Mouse (Mus musculus) hindbrain, embryonic 11.5 days (tissue): ENCODE results near the gene Htr1d. TPM values are rescaled to one million over a fixed set of nuclear protein-coding genes. Genes with fewer than 3 reads are reported as not detected.

Experiments
- ATAC-seq: fragments of 200-750 bp; cut with Nextera tagmentation; 2 replicates; pipeline ENCODE4 v1.8.0; 2017; ENCODE audit warnings: mild to moderate bottlenecking, moderate TSS enrichment, moderate library complexity; ENCODE audit not compliant: low FRiP score
- DNase-seq: peaks from one replicate; pipeline ENCODE4 v3.0.0-alpha.2; 2015; ENCODE audit warnings: low spot score
- H3K27ac ChIP-seq: fragments of 300-500 bp; sonication (generic); 2 replicates; pipeline ENCODE4 v1.5.1; 2014; ENCODE audit warnings: mild to moderate bottlenecking, low read depth, low read length
- H3K27me3 ChIP-seq: fragments of 300-500 bp; sonication (generic); 2 replicates; pipeline ENCODE4 v1.6.1; 2014; ENCODE audit warnings: mild to moderate bottlenecking, low read length, moderate library complexity, mixed read lengths; ENCODE audit not compliant: control insufficient read depth, insufficient read depth
- H3K36me3 ChIP-seq: fragments of 300-500 bp; sonication (generic); 2 replicates; pipeline ENCODE4 v1.6.1; 2014; ENCODE audit warnings: mild to moderate bottlenecking, low read length, moderate library complexity, mixed read lengths; ENCODE audit not compliant: control insufficient read depth, insufficient read depth
- H3K4me1 ChIP-seq: fragments of 300-500 bp; sonication (generic); replicated peaks from 2 replicates; pipeline ENCODE4 v1.6.1; 2014; ENCODE audit warnings: low read length, mixed read lengths; ENCODE audit not compliant: control insufficient read depth, insufficient read depth
- H3K4me2 ChIP-seq: fragments of 300-500 bp; sonication (generic); replicated peaks from 2 replicates; pipeline ENCODE4 v1.6.1; 2014; ENCODE audit warnings: mild to moderate bottlenecking, low read depth, low read length
- H3K4me3 ChIP-seq: fragments of 300-500 bp; sonication (generic); 2 replicates; pipeline ENCODE4 v1.5.1; 2014; ENCODE audit warnings: low read depth, low read length
- H3K9ac ChIP-seq: fragments of 300-500 bp; sonication (generic); 2 replicates; pipeline ENCODE4 v1.6.1; 2014; ENCODE audit warnings: low read depth, low read length
- H3K9me3 ChIP-seq: fragments of 300-500 bp; sonication (generic); 2 replicates; pipeline ENCODE4 v1.6.1; 2016; ENCODE audit warnings: low read length; ENCODE audit not compliant: control insufficient read depth
- WGBS: fragments of 180-500 bp; shearing (Covaris S2); extraction: QIAGEN DNeasy Blood & Tissue Kit; methylation state at CpG from one replicate; pipeline ENCODE4 v1.1.7; 2014; 5-methylcytosine and 5-hydroxymethylcytosine counted together
- polyA plus RNA-seq: library from polyadenylated mRNA; unstranded; fragments of >200 nt; fragmentation: Nextera tagmentation; extraction: Ambion mirVana; gene quantifications from 2 replicates; pipeline ENCODE4 v1.2.1, GENCODE M21; 2014

Htr1d gene
- polyA plus RNA-seq, 1 experiment from 2014 or later, result 0.52 TPM

DNA sequence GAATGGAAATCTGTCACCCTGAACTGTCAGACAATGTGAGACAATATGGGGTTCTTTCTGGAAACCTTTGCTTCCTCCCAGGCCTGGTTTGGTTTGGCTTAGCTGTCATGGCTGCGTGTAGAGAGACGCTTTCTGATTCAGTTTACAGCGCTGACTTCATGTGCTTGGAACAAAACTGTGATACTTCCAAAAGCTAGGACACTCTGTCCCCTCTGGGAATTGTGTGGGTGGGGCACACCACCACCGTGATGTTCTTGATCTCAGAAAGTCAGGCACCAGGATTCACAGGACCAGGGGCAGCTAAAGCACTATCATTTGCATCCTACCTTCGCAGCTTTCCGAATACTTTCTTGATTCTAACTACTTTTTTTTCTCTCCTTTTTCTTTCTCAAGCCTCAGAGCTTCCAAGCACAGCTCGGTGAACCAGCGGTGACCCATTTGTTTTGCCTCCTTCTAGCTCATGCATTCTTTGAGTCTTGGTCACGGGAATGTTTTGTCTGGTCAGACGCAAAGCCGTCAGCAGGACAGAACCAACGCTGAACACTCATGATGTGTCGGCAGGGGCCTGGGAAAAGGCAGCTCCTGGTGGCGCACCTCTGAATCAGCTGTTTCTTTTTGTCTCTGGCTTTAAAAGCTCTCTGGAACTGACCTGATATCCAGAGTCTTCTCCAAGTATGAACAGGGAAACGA is 18.2 kb downstream of the Htr1d start:
- 62% methylated on average over 15 of the region's 15 CpGs for WGBS
- no peak overlapping the region for H3K27ac ChIP-seq
- H3K9me3 ChIP-seq, result no peaks in the 10 kb centered on the region
- no peak overlapping the region for H3K4me3 ChIP-seq
- DNase-seq, result no peak
- ATAC-seq, result no peak
- H3K27me3 ChIP-seq, result no peaks in the 10 kb centered on the region
- H3K36me3 ChIP-seq, result no peaks in the 10 kb centered on the region
- H3K4me2 ChIP-seq, result no peak overlapping the region
- no peaks in the 10 kb centered on the region for H3K4me1 ChIP-seq
- no peak overlapping the region for H3K9ac ChIP-seq

DNA sequence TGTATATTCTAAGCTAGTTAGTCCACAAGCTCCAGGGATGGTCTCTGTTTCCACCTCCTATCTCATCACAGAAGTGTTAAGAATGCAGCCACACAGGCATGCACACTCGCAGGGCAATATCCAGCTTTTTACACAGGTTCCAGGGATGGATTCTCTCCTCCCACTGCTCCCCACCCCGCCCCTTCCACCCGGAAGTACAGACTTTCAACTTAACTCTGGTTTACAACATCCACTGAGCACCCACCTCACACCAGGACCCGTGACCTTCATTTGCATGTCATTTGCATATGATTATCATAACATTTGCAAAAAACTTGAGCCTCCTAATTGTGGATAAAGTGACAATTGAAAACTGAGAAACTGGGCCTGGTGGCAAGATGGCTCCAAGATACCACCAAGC is 21.2 kb downstream of the Htr1d start:
- Histone ChIP-seq H3K4me1 (no peaks in the 10 kb centered on the region), H3K4me2 (no peak overlapping the region), H3K9me3 (no peaks in the 10 kb centered on the region), H3K9ac (no peak overlapping the region), H3K4me3 (no peak overlapping the region), H3K36me3 (no peaks in the 10 kb centered on the region), H3K27ac (no peak overlapping the region), H3K27me3 (no peaks in the 10 kb centered on the region)
- 74% methylated on average over 4 of the region's 4 CpGs for WGBS
- ATAC-seq, result no peak
- DNase-seq, result no peak

DNA sequence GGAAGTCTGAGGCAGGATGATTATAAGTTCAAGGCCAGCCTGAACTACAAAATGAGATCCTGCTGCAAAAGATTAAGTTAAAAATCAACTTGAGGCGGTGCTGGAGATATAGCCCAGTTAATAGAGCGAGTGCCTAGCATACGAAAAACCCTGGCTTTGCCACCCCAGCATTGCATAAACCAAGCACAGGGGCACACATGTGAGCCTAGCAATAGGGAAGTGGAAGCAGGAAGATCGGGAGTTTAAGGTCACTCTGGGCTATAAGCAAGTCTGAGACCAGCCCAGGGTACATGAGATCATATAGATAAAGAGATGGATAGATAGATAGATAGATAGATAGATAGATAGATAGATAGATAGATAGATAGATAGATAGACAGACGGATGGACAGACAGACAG is 26.5 kb downstream of the Htr1d start:
- H3K4me3 ChIP-seq, result no peak overlapping the region
- H3K9ac ChIP-seq, result no peak overlapping the region
- no peaks in the 10 kb centered on the region for H3K27me3 ChIP-seq
- H3K4me2 ChIP-seq, result no peak overlapping the region
- no peaks in the 10 kb centered on the region for H3K9me3 ChIP-seq
- DNase-seq (no peak), ATAC-seq (no peak)
- H3K27ac ChIP-seq, result no peak overlapping the region
- no peaks in the 10 kb centered on the region; the same call in none of the 2 replicates for H3K4me1 ChIP-seq
- no peaks in the 10 kb centered on the region for H3K36me3 ChIP-seq
- WGBS, result 88% methylated on average over 5 of the region's 5 CpGs

DNA sequence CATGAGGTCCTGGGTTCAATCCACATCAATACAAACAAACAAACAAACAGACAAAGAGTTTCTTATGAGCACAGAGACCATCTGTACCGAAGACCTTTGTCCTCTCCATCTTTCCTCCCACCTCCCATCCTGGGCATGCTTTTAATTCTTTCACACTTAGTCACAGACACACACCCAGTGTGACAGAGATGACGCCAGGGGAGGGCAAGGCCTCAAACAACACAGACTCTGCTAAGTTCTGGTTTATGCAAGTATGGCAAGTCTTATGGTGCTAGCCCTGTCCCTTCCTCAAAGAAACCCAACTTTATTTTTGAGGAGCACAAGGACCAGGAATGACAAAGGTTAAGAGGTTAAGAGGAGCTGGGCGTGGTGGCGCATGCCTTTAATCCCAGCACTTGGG is 26.9 kb downstream of the Htr1d start:
- H3K27me3 ChIP-seq, result no peaks in the 10 kb centered on the region
- ATAC-seq, result no peak
- no peak overlapping the region for H3K9ac ChIP-seq
- H3K27ac ChIP-seq, result no peak overlapping the region
- H3K4me3 ChIP-seq, result no peak overlapping the region
- no peaks in the 10 kb centered on the region for H3K36me3 ChIP-seq
- H3K9me3 ChIP-seq, result no peaks in the 10 kb centered on the region
- DNase-seq, result no peak
- no peaks in the 10 kb centered on the region; the same call in none of the 2 replicates for H3K4me1 ChIP-seq
- WGBS, result 83% methylated on average over 4 of the region's 4 CpGs
- no peak overlapping the region for H3K4me2 ChIP-seq

DNA sequence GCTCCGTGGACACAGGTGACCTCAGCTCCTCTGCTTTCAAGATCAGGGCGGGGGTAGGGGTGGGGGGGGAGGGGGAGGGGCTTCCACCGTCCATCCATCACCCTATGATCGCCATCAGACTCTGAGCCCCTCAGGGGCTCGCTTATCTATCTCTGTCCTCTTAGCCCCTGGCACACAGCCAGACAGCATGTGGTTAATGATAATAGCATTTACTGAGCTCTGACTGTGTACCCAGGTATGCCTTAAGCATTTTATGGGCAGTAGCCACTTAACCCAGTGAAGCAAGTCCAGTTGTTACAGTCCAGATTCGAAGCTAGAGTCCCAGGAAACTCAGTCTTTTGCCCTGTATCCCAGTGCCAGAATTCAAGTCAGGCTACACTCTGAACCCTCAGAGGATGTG is 28.2 kb downstream of the Htr1d start:
- no peak for DNase-seq
- Histone ChIP-seq H3K4me1 (no peaks in the 10 kb centered on the region; the same call in none of the 2 replicates), H3K4me2 (no peak overlapping the region), H3K9me3 (no peaks in the 10 kb centered on the region), H3K27me3 (no peaks in the 10 kb centered on the region), H3K27ac (no peak overlapping the region), H3K4me3 (no peak overlapping the region), H3K9ac (no peak overlapping the region), H3K36me3 (no peaks in the 10 kb centered on the region)
- no peak for ATAC-seq
- WGBS, result 23% methylated on average over 6 of the region's 6 CpGs

DNA sequence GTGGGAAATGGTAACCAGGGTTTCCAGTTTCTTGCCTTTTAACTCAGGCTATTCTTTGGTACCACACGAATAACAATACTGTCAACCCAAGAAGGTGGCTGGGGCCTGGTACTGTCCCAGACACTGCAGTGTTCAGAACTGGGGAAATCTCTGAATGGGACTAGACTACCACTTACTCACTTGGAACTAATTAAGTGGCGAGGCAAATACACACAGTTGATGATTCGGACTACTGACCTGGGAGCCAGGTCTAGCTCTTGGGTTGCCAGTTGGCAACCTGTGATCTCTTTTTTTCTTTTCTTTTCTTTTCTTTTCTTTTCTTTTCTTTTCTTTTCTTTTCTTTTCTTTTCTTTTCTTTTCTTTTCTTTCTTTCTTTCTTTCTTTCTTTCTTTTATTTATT is 29.0 kb downstream of the Htr1d start:
- ATAC-seq (no peak), DNase-seq (no peak)
- no peaks in the 10 kb centered on the region; the same call in none of the 2 replicates for H3K4me1 ChIP-seq
- WGBS, result 80% methylated on average over 3 of the region's 3 CpGs
- H3K36me3 ChIP-seq, result no peaks in the 10 kb centered on the region
- no peaks in the 10 kb centered on the region for H3K27me3 ChIP-seq
- H3K9ac ChIP-seq, result no peak overlapping the region
- no peak overlapping the region for H3K4me3 ChIP-seq
- no peak overlapping the region for H3K27ac ChIP-seq
- no peaks in the 10 kb centered on the region for H3K9me3 ChIP-seq
- no peak overlapping the region for H3K4me2 ChIP-seq

DNA sequence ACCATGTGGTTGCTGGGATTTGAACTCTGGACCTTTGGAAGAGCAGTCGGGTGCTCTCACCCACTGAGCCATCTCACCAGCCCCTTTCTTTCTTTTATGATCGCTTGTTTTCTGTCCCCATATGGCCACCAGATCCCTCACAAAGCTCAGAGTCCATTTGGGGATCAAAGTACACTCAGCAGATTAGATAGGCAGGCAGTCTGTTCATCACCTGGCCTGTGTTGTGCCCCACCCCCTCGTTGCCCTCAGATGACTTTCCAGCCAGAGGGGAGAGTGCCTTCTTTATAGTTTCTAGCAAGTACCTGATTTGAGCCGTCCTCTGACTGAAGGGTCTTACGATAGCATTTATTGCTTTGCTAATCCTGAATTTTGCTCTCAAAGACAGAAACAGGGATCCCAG is 29.5 kb downstream of the Htr1d start:
- no peak overlapping the region for H3K9ac ChIP-seq
- no peaks in the 10 kb centered on the region for H3K27me3 ChIP-seq
- DNase-seq, result no peak
- H3K9me3 ChIP-seq, result no peaks in the 10 kb centered on the region
- no peak overlapping the region for H3K4me2 ChIP-seq
- ATAC-seq, result no peak
- 70% methylated on average over 5 of the region's 5 CpGs for WGBS
- H3K4me3 ChIP-seq, result no peak overlapping the region
- H3K4me1 ChIP-seq, result no peaks in the 10 kb centered on the region; the same call in none of the 2 replicates
- no peak overlapping the region for H3K27ac ChIP-seq
- no peaks in the 10 kb centered on the region for H3K36me3 ChIP-seq

DNA sequence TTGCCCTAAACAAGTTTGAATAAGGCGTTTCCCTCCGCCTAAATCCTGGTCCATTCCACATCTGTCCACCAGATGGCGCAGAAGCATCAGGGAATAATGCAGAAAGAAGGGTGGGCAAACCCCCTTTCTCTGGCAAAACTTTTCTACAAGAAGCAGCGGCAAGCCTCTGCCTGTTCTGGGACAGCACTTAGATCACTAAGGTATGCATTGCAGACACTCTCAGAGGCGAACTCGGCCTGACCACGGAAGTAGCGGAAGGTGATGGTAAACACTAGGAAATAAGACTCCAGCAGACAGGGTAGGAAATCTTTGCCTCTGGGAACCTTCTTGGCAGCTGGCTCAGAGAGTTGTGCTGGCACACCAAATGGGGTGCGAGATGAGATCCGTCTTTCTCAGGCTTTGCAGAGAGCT is 31.5 kb downstream of the Htr1d start:
- Histone ChIP-seq H3K36me3 (no peaks in the 10 kb centered on the region), H3K27me3 (no peaks in the 10 kb centered on the region), H3K4me3 (no peak overlapping the region), H3K4me1 (no peaks in the 10 kb centered on the region; the same call in none of the 2 replicates), H3K9me3 (no peaks in the 10 kb centered on the region), H3K4me2 (no peak overlapping the region), H3K27ac (no peak overlapping the region), H3K9ac (no peak overlapping the region)
- ATAC-seq (no peak), DNase-seq (peak; percentile 92)
- WGBS, result 14% methylated on average over 10 of the region's 10 CpGs

DNA sequence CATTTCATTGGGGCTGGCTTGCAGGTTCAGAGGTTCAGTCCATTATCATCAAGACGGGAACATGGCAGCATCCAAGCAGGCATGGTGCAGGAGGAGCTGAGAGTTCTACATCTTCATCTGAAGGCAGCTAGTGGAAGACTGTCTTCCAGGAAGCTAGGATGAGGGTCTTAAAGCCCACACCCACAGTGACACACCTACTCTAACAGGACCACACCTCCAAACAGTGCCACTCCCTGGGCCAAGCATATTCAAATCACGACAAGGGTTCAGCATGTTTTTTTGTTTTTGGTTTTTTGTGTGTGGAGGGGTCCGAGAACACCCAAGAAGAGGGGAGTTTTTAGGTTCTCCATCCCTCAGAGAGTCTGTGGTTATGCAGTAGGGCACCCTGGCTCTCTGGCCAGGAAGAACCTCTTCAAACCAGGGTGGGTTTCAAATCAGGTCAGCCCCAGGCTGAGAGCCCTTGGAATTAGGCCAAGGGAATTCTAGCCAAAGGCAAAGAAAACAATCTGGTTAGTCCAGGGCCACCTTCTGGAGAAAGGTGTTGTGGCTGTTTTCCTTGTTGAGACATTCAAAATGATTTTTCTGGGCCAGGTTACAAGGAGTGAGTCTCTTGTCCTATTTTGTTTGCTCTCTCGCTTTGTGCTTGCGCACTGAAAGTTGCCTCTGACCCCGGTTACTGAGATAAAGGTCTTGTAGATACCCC is 33.3 kb downstream of the Htr1d start:
- no peak overlapping the region for H3K4me2 ChIP-seq
- DNase-seq (no peak), ATAC-seq (no peak)
- no peaks in the 10 kb centered on the region for H3K36me3 ChIP-seq
- H3K9me3 ChIP-seq, result no peaks in the 10 kb centered on the region
- no peaks in the 10 kb centered on the region for H3K27me3 ChIP-seq
- no peak overlapping the region for H3K4me3 ChIP-seq
- no peak overlapping the region for H3K27ac ChIP-seq
- H3K4me1 ChIP-seq, result no peaks in the 10 kb centered on the region; the same call in 1 of the 2 replicates
- WGBS, result 91% methylated on average over 6 of the region's 6 CpGs
- H3K9ac ChIP-seq, result no peak overlapping the region
